Mouse (Mus musculus): ENCODE measurements at regions not wholly inside any gene's neighbourhood (a gene's known extent, or its start where the extent isn't known, plus 50 kb on each side); places are given as distances from the start of the nearest gene placed in this dataset.

- no peak for DNase-seq
Measured at GRCm38 (mm10) chr8:86428998-86429651, 151.4 kb downstream of the Abcc12 start.

- DNase-seq, result no peak
Measured at GRCm38 (mm10) chr8:86428131-86428530, 152.4 kb downstream of the Abcc12 start.

- DNase-seq, result no peak
Measured at GRCm38 (mm10) chr8:86426056-86426455, 154.4 kb downstream of the Abcc12 start.

- no peak for DNase-seq
Measured at GRCm38 (mm10) chr8:86425382-86425781, 155.1 kb downstream of the Abcc12 start.

- no peak for DNase-seq
Measured at GRCm38 (mm10) chr8:86419059-86419651, 161.3 kb downstream of the Abcc12 start.

- no peak for DNase-seq
Measured at GRCm38 (mm10) chr8:86418414-86418981, 162.0 kb downstream of the Abcc12 start.

- DNase-seq, result no peak
Measured at GRCm38 (mm10) chr8:86415208-86415607, 165.3 kb downstream of the Abcc12 start.

GRCm38 (mm10) chr8:86411232-86411631 is 169.3 kb downstream of the Abcc12 start:
- no peak for DNase-seq

GRCm38 (mm10) chr8:86406196-86406595 is 174.3 kb downstream of the Abcc12 start:
- DNase-seq, result no peak

GRCm38 (mm10) chr8:86403434-86403833 is 177.1 kb downstream of the Abcc12 start:
- no peak for DNase-seq

GRCm38 (mm10) chr8:86401946-86402345 is 178.5 kb downstream of the Abcc12 start:
- no peak for DNase-seq

GRCm38 (mm10) chr8:86395121-86395520 is 185.4 kb downstream of the Abcc12 start:
- no peak for DNase-seq

- no peak for DNase-seq
Measured at GRCm38 (mm10) chr8:86393835-86394234, 186.7 kb downstream of the Abcc12 start.

GRCm38 (mm10) chr8:86393374-86393773 is 187.1 kb downstream of the Abcc12 start:
- DNase-seq, result peak; percentile 23

- no peak for DNase-seq
Measured at GRCm38 (mm10) chr8:86390715-86391114, 189.8 kb downstream of the Abcc12 start.

- DNase-seq, result peak; percentile 36
Measured at GRCm38 (mm10) chr8:86389690-86390671, 190.5 kb downstream of the Abcc12 start.

GRCm38 (mm10) chr8:86385236-86385635 is 195.2 kb downstream of the Abcc12 start:
- DNase-seq, result no peak

- no peak for DNase-seq
Measured at GRCm38 (mm10) chr8:86381977-86382376, 198.5 kb downstream of the Abcc12 start.

GRCm38 (mm10) chr8:86368062-86368461 is 212.4 kb downstream of the Abcc12 start:
- no peak for DNase-seq

- no peak for DNase-seq
Measured at GRCm38 (mm10) chr8:86366636-86367035, 213.8 kb downstream of the Abcc12 start.

- DNase-seq, result no peak
Measured at GRCm38 (mm10) chr8:86365726-86366125, 214.8 kb downstream of the Abcc12 start.

GRCm38 (mm10) chr8:86364898-86365297 is 215.6 kb downstream of the Abcc12 start:
- DNase-seq, result no peak

- no peak for DNase-seq
Measured at GRCm38 (mm10) chr8:86360283-86360682, 220.2 kb downstream of the Abcc12 start.
